Mouse (Mus musculus) heart, embryonic 12.5 days (tissue): Measurements from ENCODE around the gene Slc17a3. TPM values are rescaled to one million over a fixed set of nuclear protein-coding genes. Genes with fewer than 3 reads are reported as not detected.

Source experiments
- ATAC-seq: fragments of 200-750 bp; cut with Nextera tagmentation; 2 replicates; pipeline ENCODE4 v1.8.0; 2017; ENCODE audit warnings: moderate TSS enrichment, moderate library complexity; ENCODE audit not compliant: insufficient number of reproducible peaks, low FRiP score
- H3K27ac ChIP-seq: fragments of 300-500 bp; sonication (generic); 2 replicates; pipeline ENCODE4 v1.5.1; 2016; ENCODE audit warnings: mild to moderate bottlenecking, moderate library complexity; ENCODE audit not compliant: poor library complexity, severe bottlenecking
- H3K27me3 ChIP-seq: fragments of 300-500 bp; sonication (generic); replicated peaks from 2 replicates; pipeline ENCODE4 v1.6.1; 2016; ENCODE audit warnings: mild to moderate bottlenecking, moderate library complexity
- H3K36me3 ChIP-seq: fragments of 300-500 bp; sonication (generic); 2 replicates; pipeline ENCODE4 v1.6.1; 2016; ENCODE audit warnings: mild to moderate bottlenecking, moderate library complexity
- H3K4me1 ChIP-seq: fragments of 300-500 bp; sonication (generic); replicated peaks from 2 replicates; pipeline ENCODE4 v1.6.1; 2016; ENCODE audit warnings: mild to moderate bottlenecking
- H3K4me2 ChIP-seq: fragments of 300-500 bp; sonication (generic); 2 replicates; pipeline ENCODE4 v1.6.1; 2016; ENCODE audit warnings: mild to moderate bottlenecking, moderate library complexity
- H3K4me3 ChIP-seq: fragments of 300-500 bp; sonication (generic); 2 replicates; pipeline ENCODE4 v1.5.1; 2016; ENCODE audit warnings: mild to moderate bottlenecking
- H3K9ac ChIP-seq: fragments of 300-500 bp; sonication (generic); 2 replicates; pipeline ENCODE4 v1.6.1; 2016; ENCODE audit warnings: mild to moderate bottlenecking, moderate library complexity
- H3K9me3 ChIP-seq: fragments of 300-500 bp; sonication (generic); replicated peaks from 2 replicates; pipeline ENCODE4 v1.6.1; 2016; ENCODE audit warnings: mild to moderate bottlenecking, moderate library complexity
- WGBS: fragments of 180-500 bp; shearing (Covaris S2); methylation state at CpG from one replicate; pipeline ENCODE4 v1.1.7; 2016; 5-methylcytosine and 5-hydroxymethylcytosine counted together
- polyA plus RNA-seq: library from polyadenylated mRNA; unstranded; fragments of >200 nt; fragmentation: Nextera tagmentation; extraction: Ambion mirVana; gene quantifications from 2 replicates; pipeline ENCODE4 v1.2.1, GENCODE M21; 2016

Slc17a3 gene
- polyA plus RNA-seq, 1 experiment from 2014 or later: not detected

GRCm38 (mm10) chr13:23873141-23873540, 33.9 kb downstream of the Slc17a3 start:
- Histone ChIP-seq H3K4me1 (no peaks in the 10 kb centered on the region), H3K9ac (no peak overlapping the region), H3K36me3 (no peaks in the 10 kb centered on the region), H3K27me3 (no peaks in the 10 kb centered on the region), H3K4me3 (no peak overlapping the region), H3K4me2 (no peak overlapping the region), H3K27ac (no peak overlapping the region), H3K9me3 (no peaks in the 10 kb centered on the region)
- no peak for ATAC-seq
- 71% methylated on average over 5 of the region's 5 CpGs for WGBS

- H3K36me3 ChIP-seq: no peaks in the 10 kb centered on the region
- no peaks in the 10 kb centered on the region for H3K4me1 ChIP-seq
- no peak overlapping the region for H3K4me3 ChIP-seq
- H3K9ac ChIP-seq: no peak overlapping the region
- 69% methylated on average over 3 of the region's 3 CpGs for WGBS
- no peaks in the 10 kb centered on the region for H3K9me3 ChIP-seq
- ATAC-seq: no peak
- H3K4me2 ChIP-seq: no peak overlapping the region
- 0 out of 2 replicates have a peak, but pooled peaks cover 5% of the 10 kb centered on the region for H3K27me3 ChIP-seq
- H3K27ac ChIP-seq: no peak overlapping the region
Measured at GRCm38 (mm10) chr13:23879106-23879505, 39.9 kb downstream of the Slc17a3 start.

- H3K9ac ChIP-seq: no peak overlapping the region
- no peaks in the 10 kb centered on the region for H3K9me3 ChIP-seq
- no peaks in the 10 kb centered on the region for H3K36me3 ChIP-seq
- H3K27me3 ChIP-seq: 0 out of 2 replicates have a peak, but pooled peaks cover 5% of the 10 kb centered on the region
- H3K4me1 ChIP-seq: no peaks in the 10 kb centered on the region
- ATAC-seq: no peak
- H3K27ac ChIP-seq: no peak overlapping the region
- no peak overlapping the region for H3K4me3 ChIP-seq
- H3K4me2 ChIP-seq: no peak overlapping the region
- WGBS: 68% methylated on average over 5 of the region's 5 CpGs
Measured at GRCm38 (mm10) chr13:23879636-23880035, 40.4 kb downstream of the Slc17a3 start.

GRCm38 (mm10) chr13:23885540-23885939, 46.3 kb downstream of the Slc17a3 start:
- Histone ChIP-seq H3K9me3 (no peaks in the 10 kb centered on the region), H3K9ac (no peak overlapping the region), H3K27me3 (0 out of 2 replicates have a peak, but pooled peaks cover 5% of the 10 kb centered on the region), H3K27ac (no peak overlapping the region), H3K4me2 (no peak overlapping the region), H3K4me1 (no peaks in the 10 kb centered on the region), H3K4me3 (no peak overlapping the region), H3K36me3 (no peaks in the 10 kb centered on the region)
- 22% methylated on average over 2 of the region's 2 CpGs for WGBS
- no peak for ATAC-seq

- no peak for ATAC-seq
- WGBS: 68% methylated on average over 3 of the region's 3 CpGs
- Histone ChIP-seq H3K4me1 (no peaks in the 10 kb centered on the region), H3K9me3 (no peaks in the 10 kb centered on the region), H3K4me2 (no peak overlapping the region), H3K4me3 (no peak overlapping the region), H3K9ac (no peak overlapping the region), H3K27me3 (0 out of 2 replicates have a peak, but pooled peaks cover 5% of the 10 kb centered on the region), H3K27ac (no peak overlapping the region), H3K36me3 (no peaks in the 10 kb centered on the region)
Measured at GRCm38 (mm10) chr13:23887026-23887725, 47.9 kb downstream of the Slc17a3 start.

- Histone ChIP-seq H3K4me1 (0 out of 2 replicates have a peak, but pooled peaks cover 4% of the 10 kb centered on the region), H3K27ac (no peak overlapping the region), H3K9ac (no peak overlapping the region), H3K9me3 (no peaks in the 10 kb centered on the region), H3K4me2 (no peak overlapping the region), H3K4me3 (no peak overlapping the region), H3K36me3 (no peaks in the 10 kb centered on the region), H3K27me3 (0 out of 2 replicates have a peak, but pooled peaks cover 5% of the 10 kb centered on the region)
- WGBS: 60% methylated on average over 6 of the region's 6 CpGs
- no peak for ATAC-seq
Measured at GRCm38 (mm10) chr13:23889011-23889605, 49.9 kb downstream of the Slc17a3 start.

- Histone ChIP-seq H3K9ac (no peak overlapping the region), H3K27ac (no peak overlapping the region), H3K9me3 (no peaks in the 10 kb centered on the region), H3K4me2 (no peak overlapping the region), H3K4me1 (0 out of 2 replicates have a peak, but pooled peaks cover 4% of the 10 kb centered on the region), H3K4me3 (no peak overlapping the region), H3K27me3 (peaks cover 1% of the 10 kb centered on the region; the same call in 1 of the 2 replicates), H3K36me3 (no peaks in the 10 kb centered on the region)
- 27% methylated on average over 9 of the region's 9 CpGs for WGBS
- ATAC-seq: no peak
Measured at GRCm38 (mm10) chr13:23892592-23893268, 53.5 kb downstream of the Slc17a3 start.

GRCm38 (mm10) chr13:23893269-23893593, 54.0 kb downstream of the Slc17a3 start:
- WGBS: 40% methylated on average over 4 of the region's 4 CpGs
- no peak for ATAC-seq

GRCm38 (mm10) chr13:23898242-23898641, 59.0 kb downstream of the Slc17a3 start:
- H3K9me3 ChIP-seq: no peaks in the 10 kb centered on the region
- H3K27ac ChIP-seq: no peak overlapping the region
- no peaks in the 10 kb centered on the region for H3K4me1 ChIP-seq
- no peak overlapping the region for H3K4me3 ChIP-seq
- no peak overlapping the region for H3K4me2 ChIP-seq
- WGBS: 30% methylated on average over 6 of the region's 6 CpGs
- peaks cover 12% of the 10 kb centered on the region; the same call in 1 of the 2 replicates for H3K27me3 ChIP-seq
- H3K36me3 ChIP-seq: no peaks in the 10 kb centered on the region
- H3K9ac ChIP-seq: no peak overlapping the region
- no peak for ATAC-seq

More at GRCm38 (mm10) chr13:23893269-23893593, 54.0 kb downstream of the Slc17a3 start:
- no peak overlapping the region for H3K27ac ChIP-seq
- no peaks in the 10 kb centered on the region for H3K36me3 ChIP-seq
- H3K9me3 ChIP-seq: no peaks in the 10 kb centered on the region
- H3K4me3 ChIP-seq: no peak overlapping the region
- H3K9ac ChIP-seq: no peak overlapping the region
- no peaks in the 10 kb centered on the region; the same call in 1 of the 2 replicates for H3K27me3 ChIP-seq
- 0 out of 2 replicates have a peak, but pooled peaks cover 4% of the 10 kb centered on the region for H3K4me1 ChIP-seq
- no peak overlapping the region for H3K4me2 ChIP-seq

- peaks cover 12% of the 10 kb centered on the region for H3K27me3 ChIP-seq
- no peak overlapping the region for H3K9ac ChIP-seq
- H3K27ac ChIP-seq: no peak overlapping the region
- no peak overlapping the region for H3K4me3 ChIP-seq
- H3K9me3 ChIP-seq: no peaks in the 10 kb centered on the region
- no peaks in the 10 kb centered on the region for H3K4me1 ChIP-seq
- no peaks in the 10 kb centered on the region for H3K36me3 ChIP-seq
- H3K4me2 ChIP-seq: no peak overlapping the region
- ATAC-seq: no peak
- WGBS: 87% methylated on average over 5 of the region's 5 CpGs
Measured at GRCm38 (mm10) chr13:23906906-23907305, 67.7 kb downstream of the Slc17a3 start.

- no peaks in the 10 kb centered on the region for H3K9me3 ChIP-seq
- ATAC-seq: no peak
- H3K4me3 ChIP-seq: no peak overlapping the region
- H3K4me1 ChIP-seq: peaks cover 20% of the 10 kb centered on the region
- no peak overlapping the region for H3K27ac ChIP-seq
- no peak overlapping the region for H3K4me2 ChIP-seq
- WGBS: 75% methylated on average over 5 of the region's 5 CpGs
- peaks cover 10% of the 10 kb centered on the region; the same call in 1 of the 2 replicates for H3K27me3 ChIP-seq
- H3K36me3 ChIP-seq: no peaks in the 10 kb centered on the region
- H3K9ac ChIP-seq: no peak overlapping the region
Measured at GRCm38 (mm10) chr13:23910121-23910520, 70.9 kb downstream of the Slc17a3 start.
